Mouse (Mus musculus) heart, postnatal 0 days (tissue): ENCODE measurements around the gene Flywch2. TPM values are rescaled to one million over a fixed set of nuclear protein-coding genes. Genes with fewer than 3 reads are reported as not detected.

Source experiments
- ATAC-seq: fragments of 200-750 bp; cut with Nextera tagmentation; 2 replicates; pipeline ENCODE4 v1.8.0; 2017; ENCODE audit warnings: low read depth, moderate number of reproducible peaks, moderate library complexity; ENCODE audit not compliant: insufficient read depth
- DNase-seq: peaks from one replicate; pipeline ENCODE4 v3.0.0-alpha.2; 2016; ENCODE audit warnings: low spot score
- H3K27ac ChIP-seq: fragments of 300-500 bp; sonication (generic); 2 replicates; pipeline ENCODE4 v1.5.1; 2014; ENCODE audit warnings: low read depth, mild to moderate bottlenecking
- H3K27me3 ChIP-seq: fragments of 300-500 bp; sonication (generic); 2 replicates; pipeline ENCODE4 v1.6.1; 2014; ENCODE audit warnings: low read length, mixed read lengths; ENCODE audit not compliant: control insufficient read depth, insufficient read depth
- H3K36me3 ChIP-seq: fragments of 300-500 bp; sonication (generic); replicated peaks from 2 replicates; pipeline ENCODE4 v1.6.1; 2014; ENCODE audit warnings: low read length, mixed read lengths; ENCODE audit not compliant: control insufficient read depth, insufficient read depth
- H3K4me1 ChIP-seq: fragments of 300-500 bp; sonication (generic); 2 replicates; pipeline ENCODE4 v1.6.1; 2014; ENCODE audit warnings: antibody characterized with exemption; ENCODE audit not compliant: control insufficient read depth, insufficient read depth
- H3K4me2 ChIP-seq: fragments of 300-500 bp; sonication (generic); 2 replicates; pipeline ENCODE4 v1.6.1; 2014; ENCODE audit warnings: low read depth, mild to moderate bottlenecking, low read length, moderate library complexity
- H3K4me3 ChIP-seq: fragments of 300-500 bp; sonication (generic); 2 replicates; pipeline ENCODE4 v1.5.1; 2014; ENCODE audit warnings: low read depth, low read length
- H3K9ac ChIP-seq: fragments of 300-500 bp; sonication (generic); replicated peaks from 2 replicates; pipeline ENCODE4 v1.6.1; 2014; ENCODE audit warnings: low read depth, low read length, mixed read lengths
- H3K9me3 ChIP-seq: fragments of 300-500 bp; sonication (generic); replicated peaks from 2 replicates; pipeline ENCODE4 v1.6.1; 2016; ENCODE audit warnings: low read length; ENCODE audit not compliant: control insufficient read depth
- CTCF ChIP-seq: IDR thresholded peaks from 2 replicates; pipeline ENCODE4 v1.5.1; 2016; ENCODE audit warnings: antibody characterized with exemption, control low read depth, low read depth
- EP300 ChIP-seq: IDR thresholded peaks from 2 replicates; pipeline ENCODE4 v1.6.1; 2016; ENCODE audit warnings: antibody characterized with exemption, low read depth
- WGBS: fragments of 180-500 bp; shearing (Covaris S2); extraction: QIAGEN DNeasy Blood & Tissue Kit; methylation state at CpG from one replicate; pipeline ENCODE4 v1.1.7; 2014; 5-methylcytosine and 5-hydroxymethylcytosine counted together
- polyA plus RNA-seq: library from polyadenylated mRNA; unstranded; fragments of >200 nt; fragmentation: Nextera tagmentation; extraction: Ambion mirVana; gene quantifications from 2 replicates; pipeline ENCODE4 v1.2.1, GENCODE M21; 2015
- total RNA-seq: library from RNA; depleted of rRNA; stranded (reverse); fragments of >200 nt; gene quantifications from 2 replicates; pipeline ENCODE4 v1.2.3, GENCODE M21; 2014; ENCODE audit warnings: low replicate concordance

Gene Flywch2
- total and polyA plus RNA-seq, 2 experiments from 2014 or later, result 4.9 TPM; not detected in 1

DNA sequence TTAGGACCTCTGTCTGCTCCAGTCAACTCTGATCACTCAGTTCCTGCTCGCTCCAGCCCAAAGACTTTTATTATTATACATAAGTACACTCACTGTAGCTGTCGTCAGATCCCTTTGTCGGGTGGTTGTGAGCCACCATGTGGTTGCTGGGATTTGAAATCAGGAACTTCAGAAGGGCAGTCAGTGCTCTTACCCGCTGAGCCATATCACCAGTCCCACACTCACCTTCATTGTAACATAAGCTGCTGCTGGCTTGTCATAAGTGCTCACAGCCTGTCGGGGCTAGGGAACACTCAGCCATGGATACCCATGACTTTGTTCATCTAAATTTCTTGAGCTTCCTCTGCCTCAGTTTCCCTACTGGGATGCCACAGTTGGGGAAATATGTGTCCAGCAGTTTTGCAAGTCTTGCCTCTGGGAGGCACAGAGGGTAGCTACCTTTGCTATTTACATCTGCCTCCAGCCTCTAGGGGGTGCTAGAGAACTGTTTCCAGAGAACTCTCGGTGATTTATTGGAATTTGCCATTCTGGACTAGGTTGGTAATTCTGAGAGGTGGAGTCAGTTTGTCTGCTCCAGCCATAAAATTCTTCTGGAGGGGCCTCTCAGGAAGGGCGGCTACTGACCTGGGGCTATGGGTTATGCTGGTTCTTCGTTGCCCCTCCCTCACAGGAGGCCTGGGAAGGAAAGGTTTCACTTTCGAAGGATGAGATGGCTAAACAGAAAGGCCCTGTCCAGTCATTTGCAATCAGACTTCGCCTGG, 37.1 kb downstream of the Flywch2 start:
- H3K9ac ChIP-seq, result peak overlapping the region; percentile 33; the same call in 1 of the 2 replicates
- ATAC-seq, result peak; percentile 43
- no peak for TF ChIP-seq EP300
- peak; percentile 81 for TF ChIP-seq CTCF
- peak overlapping the region; percentile 57 for H3K4me2 ChIP-seq
- peaks cover 4% of the 10 kb centered on the region for H3K4me1 ChIP-seq
- DNase-seq, result peak; percentile 78
- H3K4me3 ChIP-seq, result peak overlapping the region; percentile 37
- 27% methylated on average over 10 of the region's 10 CpGs for WGBS
- peaks cover 38% of the 10 kb centered on the region for H3K27me3 ChIP-seq
- no peaks in the 10 kb centered on the region for H3K9me3 ChIP-seq
- H3K36me3 ChIP-seq, result peaks cover 27% of the 10 kb centered on the region
- no peak overlapping the region for H3K27ac ChIP-seq

DNA sequence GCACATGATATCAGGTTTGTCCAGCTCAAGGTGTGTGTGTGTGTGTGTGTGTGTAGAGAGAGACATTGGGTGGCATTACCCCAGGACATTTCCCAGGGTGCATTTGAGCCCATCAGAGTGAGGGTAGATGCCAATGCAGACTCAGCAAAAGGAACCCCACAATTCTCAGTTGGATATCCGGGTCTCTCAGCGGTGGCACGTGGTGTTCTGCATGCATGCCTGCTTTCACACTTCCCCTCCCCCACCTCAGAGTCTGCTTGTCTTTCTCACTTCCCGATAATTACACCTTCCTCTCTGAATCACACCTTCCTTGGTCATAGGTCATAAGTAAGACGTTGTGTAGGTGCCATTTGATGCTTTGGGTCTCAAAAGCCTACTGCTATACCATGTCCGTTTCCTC, 37.9 kb downstream of the Flywch2 start:
- Histone ChIP-seq H3K36me3 (peaks cover 19% of the 10 kb centered on the region), H3K4me1 (peaks cover 4% of the 10 kb centered on the region), H3K4me2 (no peak overlapping the region), H3K9ac (no peak overlapping the region), H3K4me3 (no peak overlapping the region), H3K27ac (no peak overlapping the region), H3K9me3 (no peaks in the 10 kb centered on the region), H3K27me3 (peaks cover 46% of the 10 kb centered on the region)
- no peak for TF ChIP-seq CTCF
- no peak for TF ChIP-seq EP300
- ATAC-seq (no peak), DNase-seq (no peak)
- 27% methylated on average over 6 of the region's 6 CpGs for WGBS

DNA sequence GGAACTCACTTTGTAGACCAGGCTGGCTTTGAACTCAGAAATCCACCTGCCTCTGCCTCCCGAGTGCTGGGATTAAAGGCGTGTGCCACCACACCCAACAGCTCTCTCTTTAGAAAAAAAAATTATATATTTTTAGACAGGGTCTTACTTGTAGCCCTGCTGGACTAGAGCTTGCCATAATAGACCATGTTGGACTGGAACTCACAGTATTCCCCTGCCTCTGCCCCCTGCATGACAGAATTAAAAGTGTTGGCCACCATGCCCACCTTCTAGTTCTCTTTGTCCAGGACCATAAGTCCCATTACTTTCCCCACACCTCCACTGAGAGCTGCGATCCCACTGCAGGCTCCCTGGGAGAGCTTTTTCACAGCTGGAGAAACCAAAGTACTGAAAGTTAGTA, 38.4 kb downstream of the Flywch2 start:
- Histone ChIP-seq H3K4me3 (no peak overlapping the region), H3K27me3 (peaks cover 51% of the 10 kb centered on the region), H3K27ac (no peak overlapping the region), H3K9ac (no peak overlapping the region), H3K4me2 (no peak overlapping the region), H3K4me1 (peaks cover 5% of the 10 kb centered on the region), H3K36me3 (peaks cover 13% of the 10 kb centered on the region), H3K9me3 (no peaks in the 10 kb centered on the region)
- ATAC-seq (no peak), DNase-seq (no peak)
- no peak for TF ChIP-seq CTCF
- TF ChIP-seq EP300, result no peak
- WGBS, result 72% methylated on average over 3 of the region's 3 CpGs

- Histone ChIP-seq H3K27ac (no peak overlapping the region), H3K4me3 (no peak overlapping the region), H3K27me3 (peaks cover 58% of the 10 kb centered on the region), H3K9ac (no peak overlapping the region), H3K9me3 (no peaks in the 10 kb centered on the region), H3K36me3 (peaks cover 6% of the 10 kb centered on the region; the same call in 1 of the 2 replicates), H3K4me1 (peaks cover 9% of the 10 kb centered on the region), H3K4me2 (no peak overlapping the region)
- TF ChIP-seq CTCF (no peak), EP300 (no peak)
- 70% methylated on average over 3 of the region's 3 CpGs for WGBS
- no peak for DNase-seq
- no peak for ATAC-seq
Observed at GRCm38 (mm10) chr17:23746767-23747166, 39.1 kb downstream of the Flywch2 start.

DNA sequence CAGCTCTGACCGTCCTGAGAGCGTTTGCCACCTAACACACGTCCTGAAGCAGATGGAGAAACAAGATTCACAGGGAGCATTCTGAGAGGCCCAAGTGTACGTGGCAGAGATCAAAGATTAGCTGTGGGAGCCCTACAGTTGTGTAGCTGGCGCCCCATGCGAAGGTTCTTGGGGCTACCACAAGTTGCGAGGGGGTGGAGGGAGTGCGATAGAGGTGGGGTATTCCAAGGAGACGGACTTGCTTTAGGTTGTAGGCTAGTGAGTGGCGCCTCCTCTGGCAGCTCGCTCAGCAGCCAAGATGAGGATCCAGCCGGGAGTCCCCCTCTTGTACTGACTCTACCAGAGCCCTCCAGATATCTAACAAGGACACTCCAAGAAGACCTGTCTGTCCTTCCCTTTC, 39.6 kb downstream of the Flywch2 start:
- peaks cover 2% of the 10 kb centered on the region; the same call in 1 of the 2 replicates for H3K36me3 ChIP-seq
- DNase-seq (no peak), ATAC-seq (no peak)
- no peak overlapping the region for H3K9ac ChIP-seq
- no peak overlapping the region for H3K4me2 ChIP-seq
- TF ChIP-seq EP300 (no peak), CTCF (0 out of 2 replicates have a peak, but pooled peaks have one; percentile 6)
- no peaks in the 10 kb centered on the region for H3K9me3 ChIP-seq
- no peak overlapping the region for H3K4me3 ChIP-seq
- H3K27me3 ChIP-seq, result peaks cover 63% of the 10 kb centered on the region
- 5% methylated on average over 12 of the region's 12 CpGs for WGBS
- H3K27ac ChIP-seq, result no peak overlapping the region
- H3K4me1 ChIP-seq, result peaks cover 9% of the 10 kb centered on the region
